Mouse (Mus musculus) forebrain, embryonic 14.5 days (tissue): ENCODE measurements around the gene Sipa1l3. TPM values are rescaled to one million over a fixed set of nuclear protein-coding genes. Genes with fewer than 3 reads are reported as not detected.
A peak's percentile ranks its signal among the peaks of the same experiment; 100 is the strongest.

Experiments used
- ATAC-seq: fragments of 200-750 bp; cut with Nextera tagmentation; 2 replicates; pipeline ENCODE4 v1.8.0; 2017; ENCODE audit warnings: mild to moderate bottlenecking, moderate library complexity
- DNase-seq: peaks from one replicate; pipeline ENCODE4 v3.0.0-alpha.2; 2015; ENCODE audit warnings: low spot score
- H3K27ac ChIP-seq: fragments of 300-500 bp; sonication (generic); 2 replicates; pipeline ENCODE4 v1.5.1; 2014; ENCODE audit warnings: low read depth, mild to moderate bottlenecking, control low read depth, low read length, moderate library complexity
- H3K27me3 ChIP-seq: fragments of 300-500 bp; sonication (generic); replicated peaks from 2 replicates; pipeline ENCODE4 v1.6.1; 2014; ENCODE audit warnings: low read length, control low read depth, mixed read lengths; ENCODE audit not compliant: control insufficient read depth, insufficient read depth
- H3K36me3 ChIP-seq: fragments of 300-500 bp; sonication (generic); 2 replicates; pipeline ENCODE4 v1.6.1; 2014; ENCODE audit warnings: low read length, control low read depth; ENCODE audit not compliant: control insufficient read depth, insufficient read depth
- H3K4me1 ChIP-seq: fragments of 300-500 bp; sonication (generic); 2 replicates; pipeline ENCODE4 v1.6.1; 2014; ENCODE audit warnings: antibody characterized with exemption, low read length, control low read depth; ENCODE audit not compliant: control insufficient read depth, insufficient read depth
- H3K4me2 ChIP-seq: fragments of 300-500 bp; sonication (generic); 2 replicates; pipeline ENCODE4 v1.6.1; 2014; ENCODE audit warnings: mild to moderate bottlenecking, control low read depth, low read length
- H3K4me3 ChIP-seq: fragments of 300-500 bp; sonication (generic); 2 replicates; pipeline ENCODE4 v1.5.1; 2014; ENCODE audit warnings: low read depth, low read length, control low read depth
- H3K9ac ChIP-seq: fragments of 300-500 bp; sonication (generic); 2 replicates; pipeline ENCODE4 v1.6.1; 2014; ENCODE audit warnings: mild to moderate bottlenecking, low read length, control low read depth, moderate library complexity
- H3K9me3 ChIP-seq: fragments of 300-500 bp; sonication (generic); replicated peaks from 2 replicates; pipeline ENCODE4 v1.6.1; 2016; ENCODE audit warnings: low read length, control low read depth, mixed read lengths; ENCODE audit not compliant: control insufficient read depth
- WGBS: fragments of 180-500 bp; shearing (Covaris S2); extraction: QIAGEN DNeasy Blood & Tissue Kit; methylation state at CpG from one replicate; pipeline ENCODE4 v1.1.7; 2014; 5-methylcytosine and 5-hydroxymethylcytosine counted together
- polyA plus RNA-seq: library from polyadenylated mRNA; unstranded; fragments of >200 nt; fragmentation: Nextera tagmentation; extraction: Ambion mirVana; gene quantifications from 2 replicates; pipeline ENCODE4 v1.2.1, GENCODE M21; 2014

Sipa1l3 gene
- polyA plus RNA-seq, 1 experiment from 2014 or later = 6.2 TPM

- peak; percentile 49 for DNase-seq
- ATAC-seq = no peak
- Histone ChIP-seq H3K4me3 (no peak overlapping the region), H3K9me3 (no peaks in the 10 kb centered on the region), H3K36me3 (peaks cover 32% of the 10 kb centered on the region), H3K4me1 (peaks cover 50% of the 10 kb centered on the region), H3K27ac (peak overlapping the region; percentile 96), H3K4me2 (peak overlapping the region; percentile 40), H3K9ac (peak overlapping the region; percentile 49; the same call in 1 of the 2 replicates), H3K27me3 (no peaks in the 10 kb centered on the region)
- WGBS = 7% methylated on average over 19 of the region's 19 CpGs
Measured at GRCm38 (mm10) chr7:29319337-29320307, 198.8 kb downstream of the Sipa1l3 start.

- Histone ChIP-seq H3K9ac (peak overlapping the region; percentile 49; the same call in 1 of the 2 replicates), H3K27me3 (no peaks in the 10 kb centered on the region), H3K36me3 (peaks cover 34% of the 10 kb centered on the region), H3K27ac (peak overlapping the region; percentile 96), H3K4me3 (no peak overlapping the region), H3K4me2 (peak overlapping the region; percentile 40), H3K4me1 (peaks cover 62% of the 10 kb centered on the region), H3K9me3 (no peaks in the 10 kb centered on the region)
- ATAC-seq (peak; percentile 27), DNase-seq (peak; percentile 72)
- WGBS = 5% methylated on average over 18 of the region's 18 CpGs
Measured at GRCm38 (mm10) chr7:29318115-29318911, 200.1 kb downstream of the Sipa1l3 start.

GRCm38 (mm10) chr7:29317558-29317957, 200.9 kb downstream of the Sipa1l3 start:
- H3K27ac ChIP-seq = peak overlapping the region; percentile 96
- WGBS = 0% methylated on average over 2 of the region's 2 CpGs
- no peak overlapping the region; the same call in 1 of the 2 replicates for H3K4me3 ChIP-seq
- H3K4me1 ChIP-seq = peaks cover 66% of the 10 kb centered on the region
- ATAC-seq (peak; percentile 69), DNase-seq (peak; percentile 94)
- no peaks in the 10 kb centered on the region for H3K27me3 ChIP-seq
- H3K36me3 ChIP-seq = peaks cover 40% of the 10 kb centered on the region
- no peaks in the 10 kb centered on the region for H3K9me3 ChIP-seq
- peak overlapping the region; percentile 29; the same call in 1 of the 2 replicates for H3K9ac ChIP-seq
- H3K4me2 ChIP-seq = peak overlapping the region; percentile 40

- H3K4me2 ChIP-seq = peak overlapping the region; percentile 40
- peak; percentile 87 for DNase-seq
- peak overlapping the region; percentile 96 for H3K27ac ChIP-seq
- ATAC-seq = peak; percentile 59
- peaks cover 66% of the 10 kb centered on the region for H3K4me1 ChIP-seq
- H3K9me3 ChIP-seq = no peaks in the 10 kb centered on the region
- no peaks in the 10 kb centered on the region for H3K27me3 ChIP-seq
- peaks cover 43% of the 10 kb centered on the region for H3K36me3 ChIP-seq
- no peak overlapping the region for H3K4me3 ChIP-seq
- H3K9ac ChIP-seq = peak overlapping the region; percentile 29; the same call in 1 of the 2 replicates
- 4% methylated on average over 10 of the region's 10 CpGs for WGBS
Measured at GRCm38 (mm10) chr7:29316976-29317375, 201.5 kb downstream of the Sipa1l3 start.

- H3K36me3 ChIP-seq = peaks cover 43% of the 10 kb centered on the region
- peaks cover 66% of the 10 kb centered on the region for H3K4me1 ChIP-seq
- no peaks in the 10 kb centered on the region for H3K9me3 ChIP-seq
- DNase-seq (no peak), ATAC-seq (no peak)
- no peak overlapping the region for H3K4me2 ChIP-seq
- 61% methylated on average over 15 of the region's 17 CpGs for WGBS
- H3K27me3 ChIP-seq = no peaks in the 10 kb centered on the region
- H3K27ac ChIP-seq = peak overlapping the region; percentile 96
- H3K4me3 ChIP-seq = no peak overlapping the region
- peak overlapping the region; percentile 1 for H3K9ac ChIP-seq
Measured at GRCm38 (mm10) chr7:29316137-29316734, 202.2 kb downstream of the Sipa1l3 start.

GRCm38 (mm10) chr7:29314844-29315628, 203.4 kb downstream of the Sipa1l3 start:
- DNase-seq = peak; percentile 73
- Histone ChIP-seq H3K4me1 (peaks cover 65% of the 10 kb centered on the region), H3K9me3 (no peaks in the 10 kb centered on the region), H3K27ac (peak overlapping the region; percentile 96), H3K4me3 (no peak overlapping the region), H3K4me2 (peak overlapping the region; percentile 23), H3K36me3 (peaks cover 45% of the 10 kb centered on the region), H3K9ac (peak overlapping the region; percentile 8; the same call in 1 of the 2 replicates), H3K27me3 (no peaks in the 10 kb centered on the region)
- peak; percentile 16; the same call in 1 of the 2 replicates for ATAC-seq
- 45% methylated on average over 13 of the region's 13 CpGs for WGBS

- Histone ChIP-seq H3K4me3 (no peak overlapping the region), H3K27me3 (no peaks in the 10 kb centered on the region), H3K36me3 (peaks cover 50% of the 10 kb centered on the region), H3K4me2 (peak overlapping the region; percentile 23; the same call in 1 of the 2 replicates), H3K4me1 (peaks cover 61% of the 10 kb centered on the region), H3K27ac (peak overlapping the region; percentile 96; the same call in 1 of the 2 replicates), H3K9me3 (no peaks in the 10 kb centered on the region), H3K9ac (peak overlapping the region; percentile 2; the same call in 1 of the 2 replicates)
- DNase-seq (no peak), ATAC-seq (no peak)
- 60% methylated on average over 9 of the region's 9 CpGs for WGBS
Measured at GRCm38 (mm10) chr7:29313572-29314261, 204.7 kb downstream of the Sipa1l3 start.
